Mouse (Mus musculus): ENCODE results near the gene Olfr297. TPM values are rescaled to one million over a fixed set of nuclear protein-coding genes. Genes with fewer than 3 reads are reported as not detected.

Olfr297 gene
- not detected for total RNA-seq (2023)

GRCm38 (mm10) chr7:86519668-86520067 lies at the start of gene Olfr297:
Olfr297 (plus strand) TSS chr7:86519968.

GRCm38 (mm10) chr7:86492384-86492783 lies 27.4 kb upstream of the Olfr297 start, which contains the start of gene Olfr298:
Olfr298 (minus strand) TSS chr7:86492484.

Other genes starting within 250 kb of the Olfr297 start
- not detected for gene Olfr310, start 242.8 kb upstream of the Olfr297 start, total RNA-seq (2023)
- gene Olfr309, start 206.3 kb upstream of the Olfr297 start, total RNA-seq (2023), result not detected
- gene Olfr308, start 194.3 kb upstream of the Olfr297 start, total RNA-seq (2023), result not detected
- gene Olfr307, start 182.4 kb upstream of the Olfr297 start, total RNA-seq (2023), result not detected
- gene Olfr305, start 153.0 kb upstream of the Olfr297 start, total RNA-seq (2023), result not detected
- gene Olfr304, start 133.3 kb upstream of the Olfr297 start, total RNA-seq (2023), result not detected
- not detected for gene Olfr303, start 122.2 kb upstream of the Olfr297 start, total RNA-seq (2023)
- not detected for gene Olfr301, start 116.1 kb upstream of the Olfr297 start, total RNA-seq (2023)
- not detected for gene Olfr299, start 60.0 kb upstream of the Olfr297 start, total RNA-seq (2023)
- not detected for gene Olfr298, start 27.5 kb upstream of the Olfr297 start, total RNA-seq (2023)
- not detected for gene Olfr295, start 63.9 kb downstream of the Olfr297 start, total RNA-seq (2023)
- not detected for gene Olfr294, start 96.7 kb downstream of the Olfr297 start, total RNA-seq (2023)
- not detected for gene Olfr293, start 129.1 kb downstream of the Olfr297 start, total RNA-seq (2023)
- gene Olfr292, start 168.4 kb downstream of the Olfr297 start, total RNA-seq (2023), result not detected